Mouse (Mus musculus) c-Kit-positive CD71-positive TER-119-positive erythroid progenitor cells, embryonic 14.5 days (primary cell): ENCODE measurements at regions not wholly inside any gene's neighbourhood (a gene's known extent, or its start where the extent isn't known, plus 50 kb on each side); places are given as distances from the start of the nearest gene placed in this dataset.

Source experiments
- DNase-seq: peaks from one replicate; pipeline ENCODE4 v3.0.0-alpha.2; 2013; ENCODE audit warnings: low spot score

GRCm38 (mm10) chr11:79764026-79764425 is 173.0 kb downstream of the Rab11fip4 start:
- no peak for DNase-seq

- DNase-seq, result no peak
These were observed 171.6 kb downstream of the Rab11fip4 start for GRCm38 (mm10) chr11:79762654-79763053.

DNA sequence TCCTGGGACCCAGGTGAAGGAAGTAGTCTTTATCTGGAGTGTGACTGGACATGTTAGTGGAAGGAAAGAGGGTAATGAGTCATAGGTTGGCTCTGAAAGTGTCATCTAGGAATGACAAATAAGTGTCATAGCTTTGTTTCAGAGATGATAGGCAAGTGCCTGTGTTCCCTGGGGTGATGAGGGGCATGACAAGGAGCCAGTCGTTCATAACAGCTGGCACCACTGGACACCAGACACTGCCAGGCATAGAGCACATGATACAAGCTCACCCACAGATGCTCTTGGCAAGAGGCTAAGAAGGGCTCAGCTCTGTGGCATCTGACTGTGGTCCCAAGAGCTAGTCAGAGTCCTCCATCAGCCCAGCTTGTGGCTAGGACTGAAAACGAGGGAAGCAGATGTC is 171.0 kb downstream of the Rab11fip4 start:
- no peak for DNase-seq

GRCm38 (mm10) chr11:79760533-79760932 is 169.5 kb downstream of the Rab11fip4 start:
- no peak for DNase-seq

GRCm38 (mm10) chr11:79758281-79758680 is 167.3 kb downstream of the Rab11fip4 start:
- DNase-seq, result no peak

DNA sequence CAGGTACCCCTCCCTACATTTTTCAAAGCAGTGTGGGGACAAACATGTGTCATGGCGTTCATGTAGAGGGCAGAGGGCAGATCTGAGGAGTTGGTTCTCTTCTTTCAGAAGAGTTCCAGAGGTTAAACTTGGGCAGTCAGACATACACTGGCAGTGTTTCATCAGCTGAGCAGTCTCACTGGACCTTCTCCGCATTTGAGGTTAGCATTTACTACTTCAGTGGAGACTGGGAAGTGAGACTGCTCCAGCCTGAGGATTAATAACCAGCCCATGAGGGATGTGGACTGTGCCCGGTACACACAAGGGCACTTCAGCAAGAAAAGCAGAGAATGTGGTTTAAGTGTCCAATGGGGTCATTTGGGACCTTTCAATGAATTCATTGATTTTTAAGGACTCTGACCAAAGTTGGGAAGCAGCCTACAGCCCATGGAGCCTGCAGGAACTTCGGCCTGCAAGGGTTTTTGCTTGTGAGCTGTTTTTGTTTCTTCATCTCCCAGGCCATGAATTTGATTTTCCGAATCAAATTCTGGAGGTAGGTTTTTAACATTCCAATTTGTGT is 166.6 kb downstream of the Rab11fip4 start:
- no peak for DNase-seq

DNA sequence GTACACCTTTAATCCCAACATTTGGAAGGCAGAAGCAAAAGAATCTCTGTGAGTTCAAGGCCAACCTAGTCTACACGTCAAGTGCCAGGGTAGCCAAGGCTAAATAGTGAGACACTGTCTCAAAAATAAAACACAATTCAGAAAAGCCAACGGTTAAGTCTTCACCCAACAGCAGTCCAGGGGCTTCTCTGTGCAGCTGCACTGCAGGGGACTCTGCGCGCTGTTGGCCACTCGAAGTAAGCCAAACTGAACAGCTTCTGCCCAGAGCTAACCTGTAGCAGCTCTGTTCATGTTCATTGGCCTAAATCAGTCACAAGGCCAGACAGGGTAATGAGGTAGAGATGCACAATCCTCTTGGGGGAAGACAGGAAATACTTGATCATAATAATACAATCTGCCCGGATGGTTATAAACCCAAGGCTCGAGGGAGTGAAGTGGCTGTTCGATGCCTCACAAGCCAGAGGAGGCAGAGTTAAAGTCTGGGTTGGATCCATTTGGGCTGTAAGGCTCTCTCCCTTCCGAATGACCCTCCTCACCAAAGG is 165.4 kb downstream of the Rab11fip4 start:
- DNase-seq, result no peak

- DNase-seq, result no peak
These were observed 162.5 kb downstream of the Rab11fip4 start for GRCm38 (mm10) chr11:79753491-79753890.

DNA sequence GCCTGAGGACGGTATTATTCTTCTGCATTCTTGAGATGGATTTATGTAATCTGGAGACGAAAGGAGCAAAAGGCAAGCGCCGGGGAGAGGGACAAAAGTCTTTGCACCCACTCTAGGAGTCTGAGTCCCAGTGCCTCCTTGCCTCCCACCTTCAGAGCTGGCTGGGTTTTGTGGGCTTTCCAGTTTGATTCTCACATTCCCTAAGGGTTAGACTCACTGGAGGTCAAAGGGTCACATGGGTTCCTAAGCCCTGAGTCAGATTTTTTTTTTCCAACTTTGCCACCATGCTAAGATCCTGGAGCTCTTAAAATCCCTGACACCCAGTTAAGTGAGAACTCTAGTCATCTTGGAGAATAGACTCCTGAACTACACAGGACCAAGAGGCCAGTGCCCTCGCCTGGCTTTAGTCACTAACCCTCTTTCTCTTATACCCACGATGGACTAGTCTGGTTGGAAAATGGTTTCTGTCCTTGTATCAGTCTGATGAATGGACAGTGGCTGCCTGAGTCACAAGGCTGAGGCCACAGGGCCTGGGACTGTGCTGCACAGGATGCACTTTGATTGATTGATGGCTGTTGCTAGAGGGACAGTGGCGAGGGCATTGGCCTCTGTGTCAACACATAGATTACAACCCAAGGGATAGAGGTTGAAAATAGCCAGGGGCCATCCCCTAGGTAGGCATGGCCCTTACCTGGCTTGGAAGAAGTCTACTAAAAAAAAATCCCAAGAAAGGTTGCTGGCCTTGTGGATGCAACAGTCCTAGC is 161.9 kb downstream of the Rab11fip4 start:
- DNase-seq, result no peak

GRCm38 (mm10) chr11:79751751-79752716 is 161.0 kb downstream of the Rab11fip4 start:
- no peak for DNase-seq

- DNase-seq, result no peak
These were observed 159.9 kb downstream of the Rab11fip4 start for GRCm38 (mm10) chr11:79750943-79751342.

GRCm38 (mm10) chr11:79749755-79750434 is 158.9 kb downstream of the Rab11fip4 start:
- DNase-seq, result no peak

DNA sequence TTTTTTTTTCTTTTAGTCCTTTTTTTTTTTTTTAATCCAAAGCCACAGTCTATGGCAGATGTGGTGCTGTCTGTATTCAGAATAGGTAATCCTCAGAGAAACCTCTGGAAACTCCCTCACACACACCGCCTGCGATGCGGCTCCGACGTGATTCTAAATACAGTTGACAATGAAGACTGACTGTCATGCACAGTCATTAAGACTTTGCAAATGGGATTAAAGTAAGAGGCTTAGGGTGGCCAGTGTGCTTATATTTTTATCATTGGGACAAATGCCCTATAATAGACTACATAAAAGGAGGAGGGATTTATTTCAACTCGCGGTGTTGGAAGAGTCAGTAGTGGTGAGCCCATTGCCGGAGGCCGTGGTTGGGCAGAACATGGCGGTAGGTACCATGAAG is 158.1 kb downstream of the Rab11fip4 start:
- no peak for DNase-seq

- DNase-seq, result no peak
These were observed 157.7 kb downstream of the Rab11fip4 start for GRCm38 (mm10) chr11:79748606-79749125.

- no peak for DNase-seq
These were observed 156.8 kb downstream of the Rab11fip4 start for GRCm38 (mm10) chr11:79747801-79748200.
